Mouse (Mus musculus) fat pad, adult 2 months (tissue): ENCODE measurements around the gene Nebl.

ENCODE experiments used
- DNase-seq: peaks from one replicate; pipeline ENCODE4 v3.0.0-alpha.2; 2011; ENCODE audit warnings: low read depth, low spot score; ENCODE audit errors: extremely low read depth

The Nebl gene

GRCm38 (mm10) chr2:17640861-17641260 is 90.4 kb downstream of the Nebl start:
- no peak for DNase-seq

DNA sequence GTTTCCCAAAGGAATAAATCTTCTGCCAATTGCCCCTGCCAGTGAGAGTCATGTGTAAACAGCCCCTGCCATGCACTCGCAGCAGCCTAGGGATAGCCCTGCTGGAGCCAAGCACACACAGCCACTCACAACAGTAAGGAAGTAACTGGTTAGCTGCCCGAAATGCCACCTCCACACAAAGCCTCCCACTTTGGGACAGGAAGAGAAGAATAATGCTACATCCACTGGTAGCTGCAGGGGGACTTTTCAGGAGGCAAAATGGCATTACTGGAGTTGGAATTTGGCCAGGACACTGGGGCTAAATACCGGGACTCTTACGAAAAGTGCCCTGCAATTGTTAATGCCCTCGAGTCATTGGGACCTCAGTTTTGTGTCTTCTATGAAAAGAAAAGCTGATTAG is 92.6 kb downstream of the Nebl start:
- DNase-seq, result peak; percentile 2

DNA sequence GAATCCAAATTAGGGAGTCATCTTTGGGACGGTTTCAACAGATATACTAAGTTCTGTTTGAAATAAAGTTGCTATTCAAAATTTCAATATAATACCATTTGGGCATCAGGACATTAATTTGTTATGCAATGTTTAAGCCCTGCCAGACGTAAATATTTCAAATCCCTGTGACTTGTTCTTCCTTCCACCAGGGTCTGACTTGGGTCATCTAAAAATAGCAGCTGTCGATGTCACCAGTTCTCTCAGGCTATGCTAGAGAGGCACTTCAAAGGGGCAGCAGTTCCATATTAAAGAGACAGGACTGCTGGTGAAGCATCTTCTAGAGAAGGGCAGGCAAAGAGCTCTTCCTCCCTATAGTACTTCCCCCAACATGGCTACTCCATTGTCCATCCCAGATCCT is 107.3 kb downstream of the Nebl start:
- no peak for DNase-seq

DNA sequence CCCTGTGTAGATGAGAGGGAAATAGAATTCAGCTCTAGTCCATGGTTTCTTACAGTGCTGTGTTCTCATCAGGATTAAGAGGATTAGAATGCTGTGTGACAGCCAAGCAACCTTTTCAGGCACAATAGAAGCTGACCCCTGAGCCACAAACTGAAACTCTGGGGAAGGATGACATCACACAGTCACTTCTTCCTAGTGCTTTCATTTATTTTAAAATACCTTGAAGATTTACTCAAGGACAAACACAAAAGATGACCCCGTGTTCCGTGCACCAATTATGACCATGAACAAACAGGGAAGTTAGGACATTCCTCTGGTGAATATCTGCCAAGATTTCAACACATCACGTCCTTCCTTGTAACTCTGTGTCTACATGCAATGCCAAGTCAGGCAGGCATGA is 121.0 kb downstream of the Nebl start:
- DNase-seq, result peak; percentile 62

DNA sequence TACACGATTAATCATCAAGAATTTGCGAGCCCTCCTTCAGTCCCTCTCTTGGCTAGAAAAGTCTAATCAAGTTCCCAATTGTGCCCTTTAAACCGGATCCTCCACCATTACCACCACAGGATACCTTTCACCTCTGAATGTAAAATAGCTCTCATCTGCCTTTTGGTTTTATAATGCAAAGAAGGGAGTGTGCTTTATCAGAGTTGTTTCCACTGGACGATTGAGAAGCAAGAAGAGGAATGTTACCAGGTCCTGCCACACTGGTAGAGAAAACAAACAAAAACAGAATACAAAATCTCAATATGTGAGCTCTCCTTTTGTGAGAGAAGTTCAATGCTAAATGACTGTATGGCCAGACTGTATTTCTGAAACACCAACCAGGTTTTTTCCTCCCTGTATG is 127.7 kb downstream of the Nebl start:
- DNase-seq, result no peak

GRCm38 (mm10) chr2:17600652-17601051 is 130.6 kb downstream of the Nebl start:
- no peak for DNase-seq

GRCm38 (mm10) chr2:17599860-17600259 is 131.4 kb downstream of the Nebl start:
- no peak for DNase-seq

GRCm38 (mm10) chr2:17597932-17598331 is 133.3 kb downstream of the Nebl start:
- no peak for DNase-seq

GRCm38 (mm10) chr2:17589669-17590068 is 141.6 kb downstream of the Nebl start:
- no peak for DNase-seq

DNA sequence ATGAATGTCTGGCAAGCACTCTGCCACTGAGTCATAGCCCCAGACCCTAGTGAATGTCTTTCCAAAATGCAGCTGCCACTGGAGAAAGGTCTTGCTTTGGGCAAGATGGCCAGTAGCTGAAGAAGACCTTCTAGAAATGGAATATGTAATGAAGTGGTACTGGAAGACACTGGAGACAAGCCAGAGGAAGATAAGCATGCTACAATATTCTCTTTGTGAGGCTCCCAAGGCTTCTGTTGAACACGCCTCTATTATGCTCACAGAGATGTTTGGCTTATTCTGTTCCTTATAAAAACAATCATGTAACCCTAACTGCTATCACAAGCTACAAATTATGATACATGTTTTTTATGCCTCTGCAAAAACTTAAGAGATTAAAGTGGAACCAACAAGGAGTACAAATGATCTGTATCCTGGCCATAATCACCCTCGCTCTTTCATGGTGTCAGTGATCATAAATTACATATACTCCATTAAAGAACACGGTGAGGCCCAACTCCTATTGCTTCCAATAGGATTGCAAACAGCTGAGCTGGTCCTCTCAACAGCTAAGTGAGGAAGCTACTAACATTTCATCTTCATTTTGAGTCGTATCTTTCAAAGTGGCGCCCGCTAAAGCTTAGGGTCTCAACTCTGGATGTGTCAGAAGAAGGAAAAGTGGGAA is 145.8 kb downstream of the Nebl start:
- DNase-seq, result no peak

- DNase-seq, result no peak
Observed at GRCm38 (mm10) chr2:17575648-17576047, 155.6 kb downstream of the Nebl start.

DNA sequence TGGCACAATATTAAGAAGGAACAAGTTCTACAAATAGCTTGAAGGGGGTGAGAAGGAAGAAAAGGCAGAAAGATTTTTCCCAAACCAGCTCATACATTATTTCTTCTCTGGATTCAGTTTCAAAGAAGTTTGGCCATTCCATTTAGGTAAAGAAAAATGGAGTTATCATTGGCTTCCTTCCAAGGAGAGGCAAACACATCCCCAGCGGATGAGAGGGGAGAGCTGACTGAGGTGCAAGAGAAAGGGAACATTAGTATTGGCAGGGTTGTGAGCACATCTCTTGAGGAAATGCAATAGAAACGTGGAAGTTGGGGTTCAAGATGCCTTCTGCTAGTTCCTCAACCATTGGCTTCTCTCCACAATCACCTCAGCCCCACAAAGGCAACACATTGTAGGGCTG is 159.5 kb downstream of the Nebl start:
- no peak for DNase-seq

- no peak for DNase-seq
Observed at GRCm38 (mm10) chr2:17558889-17559742, 172.1 kb downstream of the Nebl start.

GRCm38 (mm10) chr2:17549895-17550558 is 181.2 kb downstream of the Nebl start:
- DNase-seq, result no peak

GRCm38 (mm10) chr2:17546354-17546948 is 184.8 kb downstream of the Nebl start:
- DNase-seq, result no peak

GRCm38 (mm10) chr2:17539737-17540136 is 191.5 kb downstream of the Nebl start:
- no peak for DNase-seq

GRCm38 (mm10) chr2:17538493-17538892 is 192.8 kb downstream of the Nebl start:
- DNase-seq, result no peak

- no peak for DNase-seq
Observed at GRCm38 (mm10) chr2:17531355-17532105, 199.7 kb downstream of the Nebl start.

GRCm38 (mm10) chr2:17525739-17526526 is 205.3 kb downstream of the Nebl start:
- no peak for DNase-seq

DNA sequence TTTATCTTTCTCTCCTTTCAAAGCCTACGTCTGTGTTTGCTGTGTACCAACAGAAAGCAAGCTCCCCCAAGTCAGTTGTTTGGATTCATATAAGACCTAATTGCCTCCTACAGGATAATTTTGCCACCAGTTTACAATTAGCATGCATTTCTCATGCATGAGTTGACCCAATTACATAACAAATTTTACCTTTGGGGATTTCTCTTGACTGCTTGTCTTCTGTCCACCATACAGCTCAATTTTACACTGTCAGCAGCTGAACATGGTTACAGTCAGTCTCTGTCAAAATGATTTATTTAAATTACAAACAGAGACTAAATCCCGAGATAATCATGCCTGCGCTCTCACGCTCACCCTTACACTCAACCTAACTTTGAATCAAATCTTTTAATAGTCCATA is 206.1 kb downstream of the Nebl start:
- no peak for DNase-seq
